Mouse (Mus musculus): ENCODE data around the gene Olfr1477. TPM values are rescaled to one million over a fixed set of nuclear protein-coding genes. Genes with fewer than 3 reads are reported as not detected.
"Not testable (repeated sequence)": the region's sequence is repeated elsewhere in the genome, so short reads cannot be mapped to it uniquely, and the experiment has no call there.

Olfr1477 gene
- not detected in 2 replicates for polyA plus RNA-seq (2014; fragmentation: Nextera tagmentation; extraction: Ambion mirVana)

GRCm38 (mm10) chr19:13500246-13500645 lies at the start of gene Olfr1477:
Gene Olfr1477, plus strand, starts transcription at chr19:13500546.
- WGBS: 72% methylated on average over 3 of the region's 3 CpGs
- Histone ChIP-seq H3K4me2 (no peak within 1 kb of the TSS), H3K4me3 (ENCODE audit: low read depth, low read length) (no peak within 1 kb of the TSS), H3K9ac (no peak within 1 kb of the TSS), H3K9me3 (ENCODE audit: low read depth, low read length) (no peaks in the 10 kb centered on the region), H3K4me1 (ENCODE audit: insufficient read depth) (no peaks in the 10 kb centered on the region), H3K27ac (ENCODE audit: low read depth) (no peak within 1 kb of the TSS), H3K36me3 (ENCODE audit: insufficient read depth) (no peaks in the 10 kb centered on the region), H3K27me3 (ENCODE audit: insufficient read depth, low read length) (no peaks in the 10 kb centered on the region)
- no peak for TF ChIP-seq CTCF (IDR thresholded peaks at IDR 0.05; ENCODE audit: low read depth)
- ATAC-seq (ENCODE audit: insufficient read depth): no peak
- DNase-seq: no peak

GRCm38 (mm10) chr19:13455986-13456385 lies 44.4 kb upstream of the Olfr1477 start, which contains the start of gene Olfr1472:
Gene Olfr1472, minus strand, starts transcription at chr19:13456086.
- ATAC-seq (ENCODE audit: insufficient read depth) (no peak), DNase-seq (no peak)
- H3K27me3 ChIP-seq (ENCODE audit: insufficient read depth, low read length): no peaks in the 10 kb centered on the region
- H3K4me2 ChIP-seq: no peak within 1 kb of the TSS
- H3K4me1 ChIP-seq (ENCODE audit: insufficient read depth): no peaks in the 10 kb centered on the region
- H3K4me3 ChIP-seq (ENCODE audit: low read depth, low read length): no peak within 1 kb of the TSS
- 78% methylated on average over 1 of the region's 1 CpGs for WGBS
- TF ChIP-seq CTCF (IDR thresholded peaks at IDR 0.05; ENCODE audit: low read depth): no peak
- H3K9ac ChIP-seq: no peak within 1 kb of the TSS
- H3K9me3 ChIP-seq (ENCODE audit: low read depth, low read length): no peaks in the 10 kb centered on the region
- H3K36me3 ChIP-seq (ENCODE audit: insufficient read depth): no peaks in the 10 kb centered on the region
- H3K27ac ChIP-seq (ENCODE audit: low read depth): no peak within 1 kb of the TSS

DNA sequence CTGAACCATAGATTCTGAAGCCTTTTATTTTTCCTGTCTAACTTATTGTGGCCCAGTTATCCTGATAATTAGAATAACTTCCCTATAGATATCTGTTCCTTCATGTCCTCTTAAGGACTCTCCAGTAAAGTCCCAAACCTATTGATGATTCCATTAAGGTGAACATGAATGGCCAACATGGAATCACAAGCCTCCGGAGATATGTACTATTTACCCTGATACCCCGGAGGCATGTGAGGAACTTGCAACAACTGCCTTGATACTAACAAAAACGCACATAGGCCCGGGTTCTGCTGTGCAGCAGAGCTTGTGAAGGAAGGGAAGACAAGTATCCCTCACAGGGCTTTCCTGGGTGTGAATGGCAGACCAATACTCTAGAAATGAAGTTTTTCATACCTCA lies 31.1 kb upstream of the Olfr1477 start, which contains the start of gene Olfr1474:
Olfr1474 (plus strand) TSS at position 301 of the 400 bp plus-strand sequence.
- DNase-seq; H3K27me3 ChIP-seq (ENCODE audit: insufficient read depth, low read length): not testable (repeated sequence)
- 78% methylated on average over 4 of the region's 4 CpGs for WGBS

DNA sequence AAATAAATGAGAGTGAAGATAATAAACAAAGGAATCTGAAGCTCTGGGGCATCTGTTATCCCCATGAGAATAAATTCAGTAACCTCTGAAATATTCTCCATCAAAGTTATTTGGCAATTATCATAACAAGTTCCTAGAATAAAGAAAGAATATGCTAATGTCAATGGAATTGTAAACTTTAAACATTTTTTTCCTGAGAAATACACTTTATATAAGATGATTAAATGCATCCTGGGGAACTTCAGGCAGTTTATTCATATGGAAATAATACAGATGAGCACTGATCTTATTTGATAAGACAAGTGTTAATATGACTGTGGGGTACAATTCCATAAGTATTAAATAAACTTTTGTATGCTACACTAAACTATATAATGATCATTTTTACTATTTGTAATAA lies 20.2 kb upstream of the Olfr1477 start, which contains the start of gene Olfr1475:
Olfr1475 (minus strand) TSS at position 101 of the 400 bp plus-strand sequence.
- no peak within 1 kb of the TSS for H3K9ac ChIP-seq
- H3K36me3 ChIP-seq (ENCODE audit: insufficient read depth): no peaks in the 10 kb centered on the region
- no peak within 1 kb of the TSS for H3K4me2 ChIP-seq
- no peak for TF ChIP-seq CTCF (IDR thresholded peaks at IDR 0.05; ENCODE audit: low read depth)
- H3K27ac ChIP-seq (ENCODE audit: low read depth): no peak within 1 kb of the TSS
- no peak within 1 kb of the TSS for H3K4me3 ChIP-seq (ENCODE audit: low read depth, low read length)
- H3K4me1 ChIP-seq (ENCODE audit: insufficient read depth): no peaks in the 10 kb centered on the region
- DNase-seq: no peak
- no peaks in the 10 kb centered on the region for H3K27me3 ChIP-seq (ENCODE audit: insufficient read depth, low read length)
- no peaks in the 10 kb centered on the region for H3K9me3 ChIP-seq (ENCODE audit: low read depth, low read length)
- ATAC-seq (ENCODE audit: insufficient read depth): no peak

More for the DNA sequence above, 31.1 kb upstream of the Olfr1477 start, which contains the start of gene Olfr1474:
- H3K9ac ChIP-seq; ATAC-seq (ENCODE audit: insufficient read depth); H3K27ac ChIP-seq (ENCODE audit: low read depth); H3K4me1 ChIP-seq (ENCODE audit: insufficient read depth); H3K36me3 ChIP-seq (ENCODE audit: insufficient read depth); H3K4me3 ChIP-seq (ENCODE audit: low read depth, low read length); H3K4me2 ChIP-seq; H3K9me3 ChIP-seq (ENCODE audit: low read depth, low read length): not testable (repeated sequence)

GRCm38 (mm10) chr19:13527613-13528012 lies 27.3 kb downstream of the Olfr1477 start, which contains the start of gene Olfr1480:
Gene Olfr1480, plus strand, starts transcription at chr19:13527913.
- Histone ChIP-seq H3K4me3 (ENCODE audit: low read depth, low read length) (no peak within 1 kb of the TSS), H3K9me3 (ENCODE audit: low read depth, low read length) (no peaks in the 10 kb centered on the region), H3K9ac (no peak within 1 kb of the TSS), H3K4me1 (ENCODE audit: insufficient read depth) (no peaks in the 10 kb centered on the region), H3K4me2 (no peak within 1 kb of the TSS), H3K27ac (ENCODE audit: low read depth) (no peak within 1 kb of the TSS), H3K27me3 (ENCODE audit: insufficient read depth, low read length) (no peaks in the 10 kb centered on the region), H3K36me3 (ENCODE audit: insufficient read depth) (no peaks in the 10 kb centered on the region)
- DNase-seq (no peak), ATAC-seq (ENCODE audit: insufficient read depth) (no peak)
- no peak for TF ChIP-seq CTCF (IDR thresholded peaks at IDR 0.05; ENCODE audit: low read depth)
- WGBS: 91% methylated on average over 2 of the region's 2 CpGs

Other genes starting within 250 kb of the Olfr1477 start
- not detected in 2 replicates for gene Olfr1465, start 185.0 kb upstream of the Olfr1477 start, polyA plus RNA-seq (2014; fragmentation: Nextera tagmentation; extraction: Ambion mirVana)
- gene Olfr1466, start 161.7 kb upstream of the Olfr1477 start, polyA plus RNA-seq (2014; fragmentation: Nextera tagmentation; extraction: Ambion mirVana): not detected in 2 replicates
- gene Olfr1467, start 138.3 kb upstream of the Olfr1477 start, polyA plus RNA-seq (2014; fragmentation: Nextera tagmentation; extraction: Ambion mirVana): not detected in 2 replicates
- gene Olfr1469, start 92.7 kb upstream of the Olfr1477 start, polyA plus RNA-seq (2014; fragmentation: Nextera tagmentation; extraction: Ambion mirVana): not detected in 2 replicates
- gene Olfr1471, start 57.1 kb upstream of the Olfr1477 start, polyA plus RNA-seq (2014; fragmentation: Nextera tagmentation; extraction: Ambion mirVana): not detected in 2 replicates
- not detected in 2 replicates for gene Olfr1472, start 44.5 kb upstream of the Olfr1477 start, polyA plus RNA-seq (2014; fragmentation: Nextera tagmentation; extraction: Ambion mirVana)
- not detected in 2 replicates for gene Olfr1474, start 31.0 kb upstream of the Olfr1477 start, polyA plus RNA-seq (2014; fragmentation: Nextera tagmentation; extraction: Ambion mirVana)
- gene Olfr1475, start 20.4 kb upstream of the Olfr1477 start, polyA plus RNA-seq (2014; fragmentation: Nextera tagmentation; extraction: Ambion mirVana): not detected in 2 replicates
- not detected in 2 replicates for gene Olfr1480, start 27.4 kb downstream of the Olfr1477 start, polyA plus RNA-seq (2014; fragmentation: Nextera tagmentation; extraction: Ambion mirVana)
- not detected in 2 replicates for gene Olfr1484, start 83.0 kb downstream of the Olfr1477 start, polyA plus RNA-seq (2014; fragmentation: Nextera tagmentation; extraction: Ambion mirVana)
- not detected in 2 replicates for gene Olfr1487, start 116.8 kb downstream of the Olfr1477 start, polyA plus RNA-seq (2014; fragmentation: Nextera tagmentation; extraction: Ambion mirVana)
- not detected in 2 replicates for gene Olfr1489, start 131.1 kb downstream of the Olfr1477 start, polyA plus RNA-seq (2014; fragmentation: Nextera tagmentation; extraction: Ambion mirVana)
- gene Olfr1490, start 150.5 kb downstream of the Olfr1477 start, polyA plus RNA-seq (2014; fragmentation: Nextera tagmentation; extraction: Ambion mirVana): not detected in 2 replicates
- gene Olfr1491, start 196.7 kb downstream of the Olfr1477 start, polyA plus RNA-seq (2014; fragmentation: Nextera tagmentation; extraction: Ambion mirVana): not detected in 2 replicates
- gene Olfr1493-ps1, start 222.7 kb downstream of the Olfr1477 start, polyA plus RNA-seq (2014; fragmentation: Nextera tagmentation; extraction: Ambion mirVana): not detected in 2 replicates
- gene Olfr1494, start 239.2 kb downstream of the Olfr1477 start, polyA plus RNA-seq (2014; fragmentation: Nextera tagmentation; extraction: Ambion mirVana): not detected in 2 replicates